Mouse (Mus musculus) cerebellum, postnatal 4 days (tissue): Measurements from ENCODE around the gene Stk38l.
"Not testable (repeated sequence)": the region's sequence is repeated elsewhere in the genome, so short reads cannot be mapped to it uniquely, and the experiment has no call there.

Experiments
- DNase-seq, 2 experiments: peaks; one replicate each; pipeline ENCODE4 v3.0.0; 2022; ENCODE audit warnings: low spot score in 2 of 2, mixed read lengths in 1 of 2

Gene Stk38l

DNA sequence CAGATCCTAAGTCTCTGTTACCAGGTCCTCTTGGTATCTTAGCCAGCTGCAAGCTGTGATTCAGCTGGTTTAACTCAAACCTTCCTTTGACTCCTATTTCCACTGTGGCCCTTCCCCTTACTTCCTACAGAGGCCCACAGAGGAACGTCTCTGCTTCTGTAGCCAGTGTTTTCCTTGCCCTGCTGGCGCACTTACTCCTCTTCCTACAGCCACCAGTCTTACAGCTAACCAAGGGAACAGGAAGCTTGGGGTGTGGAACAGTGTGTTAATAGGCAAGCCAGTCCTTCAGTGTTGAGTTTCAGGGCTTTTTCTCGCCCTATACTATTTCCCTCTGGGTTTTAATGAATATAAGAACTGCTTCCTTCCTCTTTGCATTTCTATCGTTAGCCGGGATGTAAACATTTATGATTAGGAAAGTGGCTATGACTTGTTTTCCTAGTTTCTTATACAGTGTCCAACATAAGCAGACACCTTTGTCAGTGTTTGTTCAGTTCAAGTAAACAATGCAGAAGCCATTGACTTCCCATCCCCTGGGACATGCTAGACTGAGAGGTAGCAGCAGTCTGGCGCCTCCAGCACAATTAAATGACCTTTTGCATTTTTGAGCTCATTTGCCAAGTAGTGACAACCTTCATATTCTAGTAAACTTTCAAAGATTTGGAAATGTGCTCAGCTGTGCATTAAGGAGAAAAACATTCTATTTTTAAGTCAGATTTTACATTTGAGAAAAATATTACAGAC, 45.4 kb downstream of the Stk38l start:
- DNase-seq = no peak

GRCm38 (mm10) chr6:146770808-146771207, 46.0 kb downstream of the Stk38l start:
- no peak for DNase-seq

GRCm38 (mm10) chr6:146775864-146776263, 51.1 kb downstream of the Stk38l start:
- not testable (repeated sequence) for DNase-seq

DNA sequence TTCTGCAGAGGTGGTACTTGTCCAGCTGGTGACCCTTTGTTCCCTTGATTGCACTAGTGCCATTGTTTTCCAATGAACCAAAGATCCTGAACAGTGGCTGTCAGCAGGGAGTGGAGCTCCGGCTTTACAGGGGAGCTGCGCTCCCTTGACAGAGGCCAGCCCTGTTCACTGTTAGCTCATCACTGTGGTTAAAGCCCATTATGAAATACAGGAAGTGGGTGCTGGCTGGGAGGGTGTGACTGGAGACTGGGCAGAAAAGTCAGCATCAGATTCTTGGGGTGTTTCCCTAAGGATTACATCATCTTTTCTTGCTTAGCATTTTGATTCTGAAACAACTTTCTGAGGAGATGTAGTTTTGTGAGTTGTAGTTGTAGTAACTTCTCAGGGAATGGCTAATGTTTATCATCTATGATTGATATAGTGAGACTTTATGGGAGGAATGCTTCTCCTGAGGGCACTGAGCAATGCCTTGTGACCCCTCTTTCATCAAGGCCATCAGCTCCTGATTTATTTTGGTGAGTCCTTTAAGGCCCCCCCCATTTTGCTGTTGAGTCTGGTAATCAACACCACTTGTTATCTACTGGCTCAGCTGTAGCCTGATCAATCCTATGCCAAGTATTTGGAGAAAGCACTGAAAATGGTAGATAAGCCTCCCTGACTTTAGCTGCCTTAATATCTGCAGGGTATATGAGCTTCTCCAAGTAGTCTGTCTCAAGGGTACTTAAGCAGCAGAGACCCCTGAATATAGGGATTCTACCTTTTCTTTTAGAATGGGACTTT, 52.0 kb downstream of the Stk38l start:
- no peak for DNase-seq

DNA sequence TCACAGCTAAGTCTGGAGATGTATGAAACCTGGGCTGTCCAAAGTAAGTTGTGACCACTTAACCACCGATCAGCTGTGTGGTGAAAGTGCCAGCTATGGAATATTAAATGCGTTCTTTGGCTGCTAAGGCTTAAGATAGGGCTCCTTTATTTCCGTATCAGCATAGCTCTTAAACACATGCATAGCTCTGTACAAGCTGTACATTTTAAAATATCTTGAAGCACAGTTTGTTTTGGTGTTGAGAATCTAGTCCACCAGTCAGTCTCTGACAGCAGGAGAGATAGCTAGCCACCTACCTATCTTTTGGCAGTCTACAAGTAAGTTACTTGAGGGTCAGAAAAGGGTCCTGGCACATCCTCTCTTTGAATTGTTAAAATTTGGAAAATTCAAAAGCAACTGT, 53.3 kb downstream of the Stk38l start:
- no peak for DNase-seq

GRCm38 (mm10) chr6:146781566-146781965, 56.8 kb downstream of the Stk38l start:
- no peak for DNase-seq

GRCm38 (mm10) chr6:146793527-146793926, 68.7 kb downstream of the Stk38l start:
- DNase-seq = no peak

- no peak for DNase-seq
These were observed 70.5 kb downstream of the Stk38l start for GRCm38 (mm10) chr6:146795166-146795923.

DNA sequence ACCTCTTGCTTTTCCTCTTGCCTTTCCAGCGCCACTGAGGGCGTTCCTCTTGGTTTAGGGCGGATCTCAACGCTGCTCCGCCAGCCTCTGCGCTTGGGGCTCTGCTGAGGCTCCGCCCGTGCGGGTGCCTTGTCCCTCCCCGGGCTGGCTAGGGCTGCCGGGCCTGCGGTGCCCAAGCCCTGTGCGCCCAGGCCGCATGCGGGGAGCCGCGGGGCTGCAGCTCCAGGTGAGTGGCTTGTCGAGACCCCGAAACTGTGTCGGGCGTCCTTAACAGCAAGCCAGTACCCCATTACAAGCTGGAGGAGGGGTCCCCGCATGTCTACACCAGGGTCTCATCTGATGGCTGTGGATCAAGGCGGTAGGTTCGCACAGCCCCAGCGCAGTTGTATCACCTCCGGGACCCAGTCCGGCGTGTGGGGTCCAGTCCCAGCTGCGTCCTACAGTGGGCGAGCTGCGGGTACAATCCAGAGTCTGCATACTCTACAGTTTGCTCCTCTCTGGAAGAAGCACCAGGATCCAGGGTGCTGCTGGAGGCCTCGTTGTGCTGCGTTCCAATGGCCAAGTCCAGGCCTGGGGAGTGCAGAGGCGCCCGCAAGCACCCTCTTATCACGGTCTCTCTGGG, 71.2 kb downstream of the Stk38l start, which contains the start of gene Arntl2:
Gene Arntl2, plus strand, starts transcription at position 132 of the 622 bp plus-strand sequence.
- peak; percentile 25 to 40 for DNase-seq

GRCm38 (mm10) chr6:146797446-146797845, 72.7 kb downstream of the Stk38l start:
- DNase-seq = no peak

- DNase-seq = no peak
These were observed 85.2 kb downstream of the Stk38l start for GRCm38 (mm10) chr6:146809991-146810390.

- no peak for DNase-seq
These were observed 88.2 kb downstream of the Stk38l start for GRCm38 (mm10) chr6:146813007-146813406.

DNA sequence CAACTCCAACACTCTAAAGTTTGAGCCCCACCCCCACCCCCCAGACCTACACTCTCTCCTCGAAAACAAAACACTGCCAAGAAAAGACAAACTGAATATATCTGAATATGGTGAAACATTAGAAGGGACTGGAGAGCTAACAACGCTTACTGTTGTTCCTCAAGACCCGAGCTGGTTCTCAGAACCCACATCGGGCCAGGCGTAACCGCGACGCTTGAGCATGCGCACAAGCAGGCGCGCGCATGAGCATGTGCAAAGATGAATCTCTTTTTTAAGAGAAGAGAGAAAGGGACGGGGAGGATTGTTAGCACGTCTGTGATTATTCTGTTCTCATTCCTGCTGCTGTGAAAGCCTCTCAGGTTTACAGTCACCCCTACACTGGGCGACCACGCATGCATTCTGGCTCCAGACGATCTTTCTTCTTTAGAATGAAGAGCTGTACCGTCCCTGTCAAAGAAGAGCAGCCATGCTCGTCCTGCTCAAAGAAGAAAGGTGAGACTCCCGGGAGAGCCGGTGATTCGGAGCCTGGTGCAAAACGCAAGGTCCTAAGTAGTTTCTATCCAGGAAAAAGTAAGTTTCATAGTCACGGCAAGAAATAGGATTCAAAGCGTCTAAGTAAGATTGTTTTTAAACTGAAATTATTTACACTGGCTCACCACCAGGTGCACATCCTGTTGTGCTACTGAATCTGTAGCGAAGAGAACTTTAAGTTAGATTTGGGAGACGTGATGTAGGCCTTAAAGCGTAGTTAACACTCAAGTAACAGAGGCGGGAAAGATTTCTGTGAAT, 95.6 kb downstream of the Stk38l start:
- DNase-seq = no peak

DNA sequence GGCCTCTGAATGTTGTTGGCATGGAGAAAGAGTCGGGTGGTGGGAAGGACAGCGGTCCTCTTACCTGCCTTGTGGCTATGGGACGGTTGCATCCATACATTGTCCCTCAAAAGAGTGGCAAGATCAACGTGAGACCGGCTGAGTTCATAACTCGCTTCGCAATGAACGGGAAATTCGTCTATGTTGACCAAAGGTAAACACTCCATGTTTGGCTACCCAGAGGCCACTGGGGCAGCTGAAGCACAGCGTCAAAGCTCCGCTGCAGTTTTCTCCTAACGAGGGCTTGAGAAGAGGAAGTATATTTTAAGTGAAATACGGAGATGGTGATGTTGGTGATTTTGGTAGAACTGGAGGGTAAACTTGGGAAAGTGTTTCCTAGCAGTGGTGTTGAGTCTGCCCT, 97.2 kb downstream of the Stk38l start:
- DNase-seq = no peak

GRCm38 (mm10) chr6:146824727-146825486, 100.1 kb downstream of the Stk38l start:
- DNase-seq = peak; percentile 54 to 69

DNA sequence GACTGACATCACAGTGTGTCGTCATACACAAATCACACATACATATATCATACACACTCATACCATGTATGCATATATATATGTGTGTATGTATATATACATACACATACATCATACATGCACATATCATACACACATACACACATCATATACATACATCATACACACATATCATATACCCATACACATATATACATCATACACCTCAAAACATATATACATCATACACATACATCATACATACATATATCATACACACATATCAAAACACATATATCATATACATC, 100.6 kb downstream of the Stk38l start:
- DNase-seq = no peak
